Mouse (Mus musculus): ENCODE measurements at regions not wholly inside any gene's neighbourhood (a gene's known extent, or its start where the extent isn't known, plus 50 kb on each side); places are given as distances from the start of the nearest gene placed in this dataset.

- TF ChIP-seq EP300 (IDR thresholded peaks at IDR 0.05; ENCODE audit: insufficient read depth, low read depth, low read length) (no peak), CTCF (IDR thresholded peaks at IDR 0.05) (no peak), POLR2A (IDR thresholded peaks at IDR 0.05; ENCODE audit: insufficient read depth, low read depth, low read length) (no peak)
These were observed 362.2 kb upstream of the 4921530L21Rik start for GRCm38 (mm10) chr14:95518837-95519236.
